Mouse (Mus musculus): ENCODE measurements at regions not wholly inside any gene's neighbourhood (a gene's known extent, or its start where the extent isn't known, plus 50 kb on each side); places are given as distances from the start of the nearest gene placed in this dataset.

DNA sequence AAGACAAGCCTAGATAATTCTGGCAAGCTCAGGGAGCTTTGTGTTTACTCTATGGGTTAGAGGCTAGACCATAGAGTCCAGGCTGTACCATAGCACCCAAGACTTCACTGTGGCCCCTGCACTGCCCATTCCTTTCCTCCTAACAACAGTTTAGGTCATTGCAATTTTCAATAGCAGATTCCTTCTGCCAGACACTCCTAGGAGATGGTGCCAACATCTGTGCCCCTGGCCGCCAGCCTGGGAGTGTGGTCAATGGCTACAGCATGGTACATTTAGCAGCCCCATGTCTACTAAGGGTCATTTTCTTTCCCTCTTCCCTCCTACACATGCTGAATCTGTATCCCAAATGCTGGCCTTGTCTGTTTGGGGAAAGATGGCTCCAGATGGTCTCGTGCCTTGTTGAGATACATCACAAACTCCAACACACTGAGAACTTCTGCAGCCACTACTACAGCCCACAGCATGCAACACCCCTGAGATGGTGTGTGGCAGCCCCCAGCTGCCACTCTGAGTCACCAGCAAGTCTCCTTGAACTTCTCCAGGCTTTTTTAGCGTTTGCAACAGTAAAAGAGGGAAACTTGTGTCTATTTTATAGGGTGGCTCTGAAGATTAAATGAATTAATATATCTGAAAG is 115.9 kb downstream of the CK137956 start:
- no peaks in the 10 kb centered on the region for H3K4me1 ChIP-seq (ENCODE audit: control insufficient read depth, insufficient read depth)
- TF ChIP-seq EP300 (IDR thresholded peaks at IDR 0.05; ENCODE audit: low read depth) (no peak), CTCF (IDR thresholded peaks at IDR 0.05; ENCODE audit: low read depth) (no peak)
- DNase-seq (ENCODE audit: low spot score), result no peak
- H3K9ac ChIP-seq (replicated peaks; ENCODE audit: low read depth, low read length), result no peak overlapping the region
- no peaks in the 10 kb centered on the region for H3K36me3 ChIP-seq (replicated peaks; ENCODE audit: control insufficient read depth, insufficient read depth, low read length)
- WGBS, result 67% methylated on average over 3 of the region's 3 CpGs
- H3K9me3 ChIP-seq (replicated peaks; ENCODE audit: control insufficient read depth, low read length), result no peaks in the 10 kb centered on the region
- H3K4me2 ChIP-seq (ENCODE audit: low read depth, low read length), result no peak overlapping the region
- H3K4me3 ChIP-seq (ENCODE audit: low read depth, low read length), result no peak overlapping the region
- H3K27me3 ChIP-seq (ENCODE audit: control insufficient read depth, insufficient read depth, low read length), result no peaks in the 10 kb centered on the region
- ATAC-seq (ENCODE audit: insufficient read depth, low read depth), result no peak
- H3K27ac ChIP-seq (ENCODE audit: low read depth), result no peak overlapping the region

DNA sequence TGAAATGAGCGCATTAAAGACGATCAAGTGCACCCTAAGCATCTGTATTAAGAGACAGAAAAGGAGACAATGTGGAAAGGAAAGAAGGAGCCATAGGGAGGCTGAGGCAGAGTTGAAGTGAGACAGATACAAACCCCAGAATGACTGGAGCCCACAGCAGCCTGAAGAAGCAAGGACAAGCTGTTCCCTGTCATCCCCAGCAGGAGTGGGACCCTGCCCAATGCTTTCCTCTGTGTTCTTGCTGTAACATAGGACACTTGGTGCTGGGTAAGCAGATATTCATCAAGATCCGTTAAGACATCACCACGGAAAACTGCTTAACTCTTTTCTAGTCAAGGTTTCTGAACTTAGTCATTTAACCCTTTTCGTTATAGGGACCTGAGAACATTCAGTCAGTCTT is 121.4 kb downstream of the CK137956 start:
- no peaks in the 10 kb centered on the region for H3K9me3 ChIP-seq (replicated peaks; ENCODE audit: control insufficient read depth, low read length)
- no peak overlapping the region for H3K4me3 ChIP-seq (ENCODE audit: low read depth, low read length)
- H3K27ac ChIP-seq (ENCODE audit: low read depth), result no peak overlapping the region
- H3K9ac ChIP-seq (replicated peaks; ENCODE audit: low read depth, low read length), result no peak overlapping the region
- no peak overlapping the region for H3K4me2 ChIP-seq (ENCODE audit: low read depth, low read length)
- ATAC-seq (ENCODE audit: insufficient read depth, low read depth) (no peak), DNase-seq (ENCODE audit: low spot score) (no peak)
- H3K36me3 ChIP-seq (replicated peaks; ENCODE audit: control insufficient read depth, insufficient read depth, low read length), result no peaks in the 10 kb centered on the region
- TF ChIP-seq EP300 (IDR thresholded peaks at IDR 0.05; ENCODE audit: low read depth), result no peak
- TF ChIP-seq CTCF (IDR thresholded peaks at IDR 0.05; ENCODE audit: low read depth), result no peak
- H3K4me1 ChIP-seq (ENCODE audit: control insufficient read depth, insufficient read depth), result no peaks in the 10 kb centered on the region
- H3K27me3 ChIP-seq (ENCODE audit: control insufficient read depth, insufficient read depth, low read length), result no peaks in the 10 kb centered on the region
- WGBS, result 73% methylated on average over 5 of the region's 5 CpGs

DNA sequence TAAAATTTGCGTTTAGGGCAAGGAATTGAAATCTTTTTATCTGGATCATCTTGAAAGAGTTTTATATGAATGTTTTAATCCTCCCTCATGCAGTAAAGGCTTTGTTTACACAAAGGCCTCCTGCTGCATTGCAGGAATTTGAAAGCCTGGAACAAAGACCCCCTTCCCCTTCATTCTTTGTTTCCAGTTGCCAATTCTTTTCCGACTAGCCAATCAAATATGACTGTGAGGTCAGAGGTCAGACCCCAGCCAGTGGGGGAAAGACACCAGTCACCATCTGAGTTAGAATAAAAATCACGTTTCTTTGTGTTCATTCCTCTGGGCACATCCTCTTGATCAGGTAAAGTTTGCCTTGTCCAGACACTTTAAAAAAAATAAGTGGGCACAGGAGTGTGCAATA is 124.4 kb downstream of the CK137956 start:
- 48% methylated on average over 3 of the region's 3 CpGs for WGBS
- DNase-seq (ENCODE audit: low spot score), result no peak
- no peaks in the 10 kb centered on the region for H3K36me3 ChIP-seq (replicated peaks; ENCODE audit: control insufficient read depth, insufficient read depth, low read length)
- no peak overlapping the region for H3K27ac ChIP-seq (ENCODE audit: low read depth)
- H3K9ac ChIP-seq (replicated peaks; ENCODE audit: low read depth, low read length), result no peak overlapping the region
- no peak overlapping the region for H3K4me2 ChIP-seq (ENCODE audit: low read depth, low read length)
- H3K4me3 ChIP-seq (ENCODE audit: low read depth, low read length), result no peak overlapping the region
- no peaks in the 10 kb centered on the region for H3K4me1 ChIP-seq (ENCODE audit: control insufficient read depth, insufficient read depth)
- H3K27me3 ChIP-seq (ENCODE audit: control insufficient read depth, insufficient read depth, low read length), result no peaks in the 10 kb centered on the region
- H3K9me3 ChIP-seq (replicated peaks; ENCODE audit: control insufficient read depth, low read length), result no peaks in the 10 kb centered on the region
- no peak for ATAC-seq (ENCODE audit: insufficient read depth, low read depth)
- TF ChIP-seq CTCF (IDR thresholded peaks at IDR 0.05; ENCODE audit: low read depth), result no peak
- no peak for TF ChIP-seq EP300 (IDR thresholded peaks at IDR 0.05; ENCODE audit: low read depth)

DNA sequence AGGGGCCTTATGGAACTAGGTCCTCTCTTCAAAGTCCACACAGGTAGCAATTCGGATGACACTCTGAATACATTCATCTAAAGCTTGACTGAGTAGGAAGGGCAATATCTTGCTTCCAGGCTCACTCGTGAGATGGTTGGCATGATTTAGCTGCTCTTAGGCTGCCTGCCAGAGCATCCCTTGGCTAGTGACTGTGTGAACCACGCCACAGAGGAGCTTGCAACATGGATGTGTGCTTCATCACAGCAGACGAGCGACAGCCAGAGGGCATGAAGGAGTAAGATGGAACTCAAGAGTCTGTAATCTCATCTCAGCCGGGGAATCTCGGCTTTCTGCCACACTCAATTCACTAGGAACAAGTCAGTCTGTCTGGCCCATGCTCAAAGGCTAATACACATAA is 127.3 kb downstream of the CK137956 start:
- no peak overlapping the region for H3K4me2 ChIP-seq (ENCODE audit: low read depth, low read length)
- H3K27ac ChIP-seq (ENCODE audit: low read depth), result no peak overlapping the region
- TF ChIP-seq CTCF (IDR thresholded peaks at IDR 0.05; ENCODE audit: low read depth) (no peak), EP300 (IDR thresholded peaks at IDR 0.05; ENCODE audit: low read depth) (no peak)
- ATAC-seq (ENCODE audit: insufficient read depth, low read depth) (no peak), DNase-seq (ENCODE audit: low spot score) (no peak)
- no peak overlapping the region for H3K9ac ChIP-seq (replicated peaks; ENCODE audit: low read depth, low read length)
- no peaks in the 10 kb centered on the region for H3K36me3 ChIP-seq (replicated peaks; ENCODE audit: control insufficient read depth, insufficient read depth, low read length)
- 59% methylated on average over 7 of the region's 7 CpGs for WGBS
- H3K4me3 ChIP-seq (ENCODE audit: low read depth, low read length), result no peak overlapping the region
- H3K27me3 ChIP-seq (ENCODE audit: control insufficient read depth, insufficient read depth, low read length), result no peaks in the 10 kb centered on the region
- H3K9me3 ChIP-seq (replicated peaks; ENCODE audit: control insufficient read depth, low read length), result no peaks in the 10 kb centered on the region
- H3K4me1 ChIP-seq (ENCODE audit: control insufficient read depth, insufficient read depth), result no peaks in the 10 kb centered on the region

DNA sequence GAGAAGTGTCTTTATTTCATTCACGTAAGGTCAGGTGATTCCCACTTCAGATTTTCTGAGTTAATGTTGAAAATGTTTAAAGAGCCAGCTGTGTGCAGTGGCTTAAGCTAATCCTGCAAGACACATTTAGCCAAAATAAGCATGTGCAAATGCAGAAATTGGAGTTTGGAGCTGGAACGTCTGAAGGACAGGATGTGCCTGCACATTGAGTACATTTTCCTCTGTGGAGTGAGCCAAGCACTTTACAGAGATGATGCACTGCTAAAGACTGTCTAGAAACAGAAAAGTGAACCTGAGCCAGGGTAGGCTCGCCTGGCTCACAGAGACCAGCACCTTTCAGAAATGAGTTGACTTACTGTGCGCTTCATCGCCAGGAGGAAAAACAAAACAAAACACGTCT is 137.1 kb downstream of the CK137956 start:
- Histone ChIP-seq H3K9ac (replicated peaks; ENCODE audit: low read depth, low read length) (no peak overlapping the region), H3K27ac (ENCODE audit: low read depth) (no peak overlapping the region), H3K9me3 (replicated peaks; ENCODE audit: control insufficient read depth, low read length) (no peaks in the 10 kb centered on the region), H3K4me2 (ENCODE audit: low read depth, low read length) (no peak overlapping the region), H3K27me3 (ENCODE audit: control insufficient read depth, insufficient read depth, low read length) (no peaks in the 10 kb centered on the region), H3K4me3 (ENCODE audit: low read depth, low read length) (no peak overlapping the region), H3K36me3 (replicated peaks; ENCODE audit: control insufficient read depth, insufficient read depth, low read length) (no peaks in the 10 kb centered on the region), H3K4me1 (ENCODE audit: control insufficient read depth, insufficient read depth) (no peaks in the 10 kb centered on the region)
- 74% methylated on average over 6 of the region's 6 CpGs for WGBS
- DNase-seq (ENCODE audit: low spot score) (no peak), ATAC-seq (ENCODE audit: insufficient read depth, low read depth) (no peak)
- no peak for TF ChIP-seq CTCF (IDR thresholded peaks at IDR 0.05; ENCODE audit: low read depth)
- no peak for TF ChIP-seq EP300 (IDR thresholded peaks at IDR 0.05; ENCODE audit: low read depth)

DNA sequence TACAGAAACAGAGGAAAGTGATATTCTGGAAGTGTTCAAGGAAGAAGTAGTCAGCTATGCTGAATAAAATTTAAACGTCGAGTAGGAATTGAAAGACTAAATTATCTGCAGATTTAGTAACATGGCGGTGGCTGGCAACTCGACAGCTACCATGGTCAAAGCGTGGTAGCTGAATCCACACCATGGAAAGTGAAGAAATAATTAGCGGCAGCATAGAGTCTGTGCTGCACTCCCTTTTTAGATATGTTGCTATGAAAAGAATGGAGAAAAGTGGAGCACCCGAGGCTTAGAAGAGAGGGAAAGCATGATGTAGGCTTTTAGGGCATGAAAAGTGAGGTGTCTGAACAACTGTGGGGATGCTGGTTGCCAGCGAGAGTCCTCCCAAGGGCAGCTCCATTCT is 143.8 kb downstream of the CK137956 start:
- no peak overlapping the region for H3K4me3 ChIP-seq (ENCODE audit: low read depth, low read length)
- H3K27me3 ChIP-seq (ENCODE audit: control insufficient read depth, insufficient read depth, low read length), result no peaks in the 10 kb centered on the region
- H3K27ac ChIP-seq (ENCODE audit: low read depth), result no peak overlapping the region
- no peaks in the 10 kb centered on the region for H3K4me1 ChIP-seq (ENCODE audit: control insufficient read depth, insufficient read depth)
- ATAC-seq (ENCODE audit: insufficient read depth, low read depth) (no peak), DNase-seq (ENCODE audit: low spot score) (no peak)
- H3K9ac ChIP-seq (replicated peaks; ENCODE audit: low read depth, low read length), result no peak overlapping the region
- no peaks in the 10 kb centered on the region for H3K36me3 ChIP-seq (replicated peaks; ENCODE audit: control insufficient read depth, insufficient read depth, low read length)
- no peak for TF ChIP-seq CTCF (IDR thresholded peaks at IDR 0.05; ENCODE audit: low read depth)
- TF ChIP-seq EP300 (IDR thresholded peaks at IDR 0.05; ENCODE audit: low read depth), result no peak
- no peaks in the 10 kb centered on the region for H3K9me3 ChIP-seq (replicated peaks; ENCODE audit: control insufficient read depth, low read length)
- no peak overlapping the region for H3K4me2 ChIP-seq (ENCODE audit: low read depth, low read length)
- WGBS, result 80% methylated on average over 8 of the region's 8 CpGs
